Mouse (Mus musculus): ENCODE results near the gene Pdzph1. TPM values are rescaled to one million over a fixed set of nuclear protein-coding genes. Genes with fewer than 3 reads are reported as not detected.

Gene Pdzph1
- total and polyA plus RNA-seq, 3 experiments = under 0.01 TPM; not detected in 2

DNA sequence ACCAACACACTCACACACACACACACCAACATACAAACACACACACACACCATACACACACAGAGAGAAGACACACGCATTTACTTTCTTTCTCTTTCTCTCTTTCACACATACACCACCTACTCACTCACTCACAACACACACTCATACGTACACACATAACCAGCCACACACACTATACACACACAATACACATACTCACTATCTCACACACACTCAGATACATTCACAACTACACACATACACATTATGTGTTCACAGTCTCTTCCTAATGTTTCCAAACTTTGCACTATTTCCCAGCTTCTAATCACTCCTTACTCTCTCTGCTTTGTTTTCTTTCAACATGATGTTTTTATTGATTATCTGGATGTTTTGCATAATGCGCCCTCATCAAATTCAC lies 72.6 kb downstream of the Pdzph1 start:
- Histone ChIP-seq H3K9me3 (replicated peaks) (peaks cover 11% of the 10 kb centered on the region), H3K27me3 (ENCODE audit: insufficient read depth, low read length) (no peaks in the 10 kb centered on the region), H3K4me1 (ENCODE audit: insufficient read depth, low read depth, low read length) (no peaks in the 10 kb centered on the region), H3K36me3 (replicated peaks) (no peaks in the 10 kb centered on the region), H3K4me3 (ENCODE audit: low read depth, low read length) (no peak overlapping the region)
- DNase-seq (ENCODE audit: low spot score) (no peak), ATAC-seq (ENCODE audit: extremely low read depth, insufficient number of reproducible peaks, low FRiP score, poor library complexity, severe bottlenecking) (no peak)
- TF ChIP-seq GATA2 (IDR thresholded peaks at IDR 0.05; ENCODE audit: borderline replicate concordance, low read depth, low read length) (no peak), POLR2AphosphoS5 (IDR thresholded peaks at IDR 0.05; ENCODE audit: insufficient replicate concordance, low read depth, low read length) (no peak), GATA1 (IDR thresholded peaks at IDR 0.05; ENCODE audit: borderline replicate concordance, low read length) (no peak), TAL1 (conservative IDR thresholded peaks at IDR 0.05; ENCODE audit: low read depth, low read length) (no peak), CTCF (IDR thresholded peaks at IDR 0.05; ENCODE audit: low read depth, low read length) (no peak)

DNA sequence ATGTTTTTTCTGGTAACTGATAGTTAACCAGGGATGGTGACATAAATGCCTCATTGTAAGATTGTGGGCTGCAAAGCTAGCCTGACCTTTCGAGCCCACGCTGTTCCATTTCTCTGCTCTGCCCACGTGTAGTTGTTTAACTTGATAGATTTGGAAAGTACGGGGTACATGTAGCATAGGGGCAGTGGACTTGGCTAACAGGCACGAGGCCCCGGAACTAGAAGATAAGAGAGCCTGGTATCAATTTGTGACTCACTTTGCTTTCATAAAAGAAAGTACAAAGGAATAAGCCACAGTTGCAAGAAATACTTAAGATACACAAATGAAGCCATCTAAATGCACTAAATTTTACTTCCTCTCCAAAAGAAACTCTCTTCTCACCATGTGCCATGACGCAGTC lies 79.6 kb downstream of the Pdzph1 start:
- H3K27me3 ChIP-seq (ENCODE audit: insufficient read depth, low read length) = no peaks in the 10 kb centered on the region
- DNase-seq (ENCODE audit: low spot score) = no peak
- TF ChIP-seq CTCF (IDR thresholded peaks at IDR 0.05; ENCODE audit: low read depth, low read length) (no peak), GATA1 (IDR thresholded peaks at IDR 0.05; ENCODE audit: borderline replicate concordance, low read length) (no peak), GATA2 (IDR thresholded peaks at IDR 0.05; ENCODE audit: borderline replicate concordance, low read depth, low read length) (no peak), POLR2AphosphoS5 (IDR thresholded peaks at IDR 0.05; ENCODE audit: insufficient replicate concordance, low read depth, low read length) (no peak), TAL1 (conservative IDR thresholded peaks at IDR 0.05; ENCODE audit: low read depth, low read length) (no peak)
- no peaks in the 10 kb centered on the region for H3K4me1 ChIP-seq (ENCODE audit: insufficient read depth, low read depth, low read length)
- no peak overlapping the region for H3K4me3 ChIP-seq (ENCODE audit: low read depth, low read length)
- no peaks in the 10 kb centered on the region for H3K36me3 ChIP-seq (replicated peaks)
- ATAC-seq (ENCODE audit: extremely low read depth, insufficient number of reproducible peaks, low FRiP score, poor library complexity, severe bottlenecking) = no peak
- H3K9me3 ChIP-seq (replicated peaks) = no peaks in the 10 kb centered on the region

DNA sequence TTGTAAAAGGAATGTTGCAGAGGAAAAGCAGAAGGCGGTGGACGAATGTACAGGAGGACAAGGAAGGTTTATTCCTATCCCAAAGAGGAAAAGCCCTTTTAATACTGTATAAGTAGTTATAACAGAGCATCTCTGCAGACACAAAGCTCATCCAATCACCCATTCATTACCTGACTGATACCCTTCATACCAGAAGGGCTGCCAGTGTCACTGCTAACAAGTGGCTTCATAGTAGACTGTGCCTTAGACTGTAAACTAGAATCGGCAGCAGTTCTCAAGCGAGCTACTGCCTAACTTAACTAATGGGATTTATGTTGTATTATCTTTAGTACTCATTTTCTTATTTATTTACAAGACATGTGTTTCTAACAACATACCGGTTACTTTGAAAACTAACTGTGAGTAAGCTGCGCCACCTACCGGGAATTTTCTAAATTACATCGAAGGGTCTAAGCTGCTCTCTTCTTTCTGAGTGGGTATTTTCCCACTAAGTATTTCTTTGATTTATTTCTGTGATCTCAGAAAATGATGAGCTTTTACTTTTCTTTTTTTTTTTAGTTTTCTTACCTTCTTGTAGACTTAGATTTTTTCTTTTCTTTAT lies 82.0 kb downstream of the Pdzph1 start:
- no peaks in the 10 kb centered on the region for H3K4me1 ChIP-seq (ENCODE audit: insufficient read depth, low read depth, low read length)
- ATAC-seq (ENCODE audit: extremely low read depth, insufficient number of reproducible peaks, low FRiP score, poor library complexity, severe bottlenecking) (no peak), DNase-seq (ENCODE audit: low spot score) (no peak)
- TF ChIP-seq GATA2 (IDR thresholded peaks at IDR 0.05; ENCODE audit: borderline replicate concordance, low read depth, low read length) (no peak), CTCF (IDR thresholded peaks at IDR 0.05; ENCODE audit: low read depth, low read length) (no peak), TAL1 (conservative IDR thresholded peaks at IDR 0.05; ENCODE audit: low read depth, low read length) (no peak), GATA1 (IDR thresholded peaks at IDR 0.05; ENCODE audit: borderline replicate concordance, low read length) (no peak), POLR2AphosphoS5 (IDR thresholded peaks at IDR 0.05; ENCODE audit: insufficient replicate concordance, low read depth, low read length) (no peak)
- no peaks in the 10 kb centered on the region for H3K36me3 ChIP-seq (replicated peaks)
- no peak overlapping the region for H3K4me3 ChIP-seq (ENCODE audit: low read depth, low read length)
- no peaks in the 10 kb centered on the region for H3K27me3 ChIP-seq (ENCODE audit: insufficient read depth, low read length)
- no peaks in the 10 kb centered on the region; the same call in 1 of the 2 replicates for H3K9me3 ChIP-seq (replicated peaks)

DNA sequence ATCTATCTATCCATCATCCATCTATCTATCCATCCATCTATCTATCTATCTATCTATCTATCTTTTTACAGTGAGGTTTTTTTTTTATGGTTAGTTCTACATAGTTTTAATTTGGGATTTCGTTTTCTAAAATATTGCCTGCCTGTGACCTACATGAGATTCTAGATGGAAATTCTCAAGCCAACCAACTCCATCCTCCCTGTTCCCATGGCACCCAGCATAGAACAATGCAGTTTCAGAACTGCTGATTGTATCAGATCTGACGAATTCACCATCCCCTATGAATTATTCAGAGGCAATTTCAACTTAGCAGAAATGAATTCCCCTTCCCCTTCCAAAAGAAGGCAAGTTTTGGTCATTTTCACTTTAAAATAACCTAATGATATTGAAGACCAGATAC lies 85.2 kb downstream of the Pdzph1 start:
- H3K4me1 ChIP-seq (ENCODE audit: insufficient read depth, low read depth, low read length) = no peaks in the 10 kb centered on the region
- no peak for TF ChIP-seq POLR2AphosphoS5 (IDR thresholded peaks at IDR 0.05; ENCODE audit: insufficient replicate concordance, low read depth, low read length)
- TF ChIP-seq CTCF (IDR thresholded peaks at IDR 0.05; ENCODE audit: low read depth, low read length) = no peak
- TF ChIP-seq GATA1 (IDR thresholded peaks at IDR 0.05; ENCODE audit: borderline replicate concordance, low read length) = no peak
- no peak for TF ChIP-seq GATA2 (IDR thresholded peaks at IDR 0.05; ENCODE audit: borderline replicate concordance, low read depth, low read length)
- no peak for TF ChIP-seq TAL1 (conservative IDR thresholded peaks at IDR 0.05; ENCODE audit: low read depth, low read length)
- no peaks in the 10 kb centered on the region for H3K36me3 ChIP-seq (replicated peaks)
- H3K27me3 ChIP-seq (ENCODE audit: insufficient read depth, low read length) = no peaks in the 10 kb centered on the region
- H3K9me3 ChIP-seq (replicated peaks) = no peaks in the 10 kb centered on the region; the same call in 1 of the 2 replicates
- DNase-seq (ENCODE audit: low spot score) (no peak), ATAC-seq (ENCODE audit: extremely low read depth, insufficient number of reproducible peaks, low FRiP score, poor library complexity, severe bottlenecking) (no peak)
- H3K4me3 ChIP-seq (ENCODE audit: low read depth, low read length) = no peak overlapping the region

DNA sequence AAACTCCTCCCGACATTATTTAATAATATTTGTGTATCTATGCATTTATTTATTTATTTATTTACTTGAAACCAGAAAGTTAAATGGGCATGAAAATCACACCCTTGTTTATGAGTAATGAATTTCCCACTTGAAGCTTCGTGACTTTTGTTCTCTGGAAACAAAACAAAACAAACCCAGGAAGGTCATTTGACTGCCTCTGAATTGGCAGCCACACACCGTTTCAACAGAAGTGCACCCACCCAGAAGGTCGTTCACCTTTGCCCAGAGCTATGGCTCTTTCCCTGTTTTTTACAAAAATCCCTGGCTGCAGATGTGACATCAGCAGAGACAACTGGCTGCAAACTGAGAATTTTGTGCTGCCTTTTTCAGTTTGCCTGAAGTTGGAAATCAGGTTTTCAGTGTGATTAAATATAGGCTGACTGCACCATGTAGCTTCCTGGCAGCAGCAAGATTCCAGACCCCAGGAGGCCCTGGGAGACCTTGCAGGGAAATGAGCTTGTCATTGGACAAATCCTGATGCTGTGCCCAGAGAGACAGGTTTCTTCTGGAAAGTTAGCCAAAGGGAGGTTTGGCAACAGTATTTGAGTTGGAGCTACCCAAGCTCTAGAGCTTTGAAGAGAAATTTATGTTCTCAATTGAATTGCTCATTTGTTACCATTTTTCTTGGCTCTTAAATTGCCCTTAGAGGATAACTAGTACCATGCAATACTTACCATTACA lies 99.5 kb downstream of the Pdzph1 start:
- ATAC-seq (ENCODE audit: extremely low read depth, insufficient number of reproducible peaks, low FRiP score, poor library complexity, severe bottlenecking) = no peak
- H3K27me3 ChIP-seq (ENCODE audit: insufficient read depth, low read length) = no peaks in the 10 kb centered on the region
- no peaks in the 10 kb centered on the region for H3K36me3 ChIP-seq (replicated peaks)
- H3K9me3 ChIP-seq (replicated peaks) = peaks cover 7% of the 10 kb centered on the region
- DNase-seq (ENCODE audit: low spot score) = no peak
- H3K4me1 ChIP-seq (ENCODE audit: insufficient read depth, low read depth, low read length) = no peaks in the 10 kb centered on the region
- H3K4me3 ChIP-seq (ENCODE audit: low read depth, low read length) = no peak overlapping the region
- no peak for TF ChIP-seq TAL1 (conservative IDR thresholded peaks at IDR 0.05; ENCODE audit: low read depth, low read length)

DNA sequence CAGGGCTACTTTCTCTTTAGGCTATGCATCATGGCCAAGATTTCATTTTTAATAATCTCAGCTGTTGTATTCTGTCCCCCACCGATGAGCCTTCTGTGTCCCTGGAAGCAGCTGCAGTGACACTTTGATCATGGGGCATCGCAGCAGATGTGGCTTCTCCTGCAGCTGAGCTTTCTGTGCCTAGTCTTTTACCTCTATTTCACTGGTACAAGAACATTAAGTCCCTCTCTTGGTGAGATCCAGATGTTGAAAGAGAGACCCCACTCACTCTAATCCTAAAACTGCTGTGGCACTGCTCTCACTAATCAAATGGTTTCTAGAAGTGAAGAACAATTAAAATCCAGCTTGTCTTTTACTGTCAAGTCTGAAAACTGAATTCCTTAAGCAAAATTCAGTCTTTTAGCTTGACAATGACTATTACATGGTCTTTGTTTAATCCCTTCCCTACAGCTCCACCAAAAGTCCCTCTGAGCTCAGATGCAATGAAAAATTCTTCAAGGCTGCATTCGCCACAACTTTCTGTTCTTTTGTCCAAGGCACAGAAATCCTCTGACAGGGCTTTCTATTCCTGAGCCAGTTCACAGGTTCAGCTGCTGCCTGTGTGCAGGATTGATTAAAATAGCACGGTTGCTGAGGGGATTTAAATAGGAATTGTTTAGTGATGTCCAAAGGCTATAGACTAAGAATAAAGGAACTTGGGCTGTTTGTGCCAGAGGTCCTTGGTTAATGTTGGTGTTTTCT lies 101.1 kb downstream of the Pdzph1 start:
- TF ChIP-seq CTCF (IDR thresholded peaks at IDR 0.05; ENCODE audit: low read depth, low read length) (no peak), TAL1 (conservative IDR thresholded peaks at IDR 0.05; ENCODE audit: low read depth, low read length) (no peak), POLR2AphosphoS5 (IDR thresholded peaks at IDR 0.05; ENCODE audit: insufficient replicate concordance, low read depth, low read length) (no peak), GATA2 (IDR thresholded peaks at IDR 0.05; ENCODE audit: borderline replicate concordance, low read depth, low read length) (no peak), GATA1 (IDR thresholded peaks at IDR 0.05; ENCODE audit: borderline replicate concordance, low read length) (no peak)
- Histone ChIP-seq H3K4me1 (ENCODE audit: insufficient read depth, low read depth, low read length) (no peaks in the 10 kb centered on the region), H3K4me3 (ENCODE audit: low read depth, low read length) (no peak overlapping the region), H3K9me3 (replicated peaks) (peaks cover 7% of the 10 kb centered on the region), H3K27me3 (ENCODE audit: insufficient read depth, low read length) (no peaks in the 10 kb centered on the region), H3K36me3 (replicated peaks) (no peaks in the 10 kb centered on the region)
- DNase-seq (ENCODE audit: low spot score) = no peak
- no peak for ATAC-seq (ENCODE audit: extremely low read depth, insufficient number of reproducible peaks, low FRiP score, poor library complexity, severe bottlenecking)

Data from G1E (cell line).